Mouse (Mus musculus): ENCODE measurements at regions not wholly inside any gene's neighbourhood (a gene's known extent, or its start where the extent isn't known, plus 50 kb on each side); places are given as distances from the start of the nearest gene placed in this dataset.

- Histone ChIP-seq H3K4me1 (ENCODE audit: control insufficient read depth, insufficient read depth, low read length) (0 out of 2 replicates have a peak, but pooled peaks cover 5% of the 10 kb centered on the region), H3K9ac (ENCODE audit: low read depth, low read length) (no peak overlapping the region), H3K9me3 (ENCODE audit: control insufficient read depth, low read length) (no peaks in the 10 kb centered on the region), H3K27me3 (ENCODE audit: control insufficient read depth, insufficient read depth, low read length) (no peaks in the 10 kb centered on the region; the same call in 1 of the 2 replicates), H3K27ac (ENCODE audit: low read depth, low read length) (no peak overlapping the region), H3K4me3 (ENCODE audit: low read length) (no peak overlapping the region), H3K4me2 (replicated peaks; ENCODE audit: low read depth, low read length) (no peak overlapping the region), H3K36me3 (ENCODE audit: control insufficient read depth, insufficient read depth, low read length) (no peaks in the 10 kb centered on the region)
- WGBS, result 31% methylated on average over 6 of the region's 6 CpGs
- peak; percentile 83 for ATAC-seq (ENCODE audit: low FRiP score, low TSS enrichment)
Measured at GRCm38 (mm10) chr14:46225851-46226608, 153.2 kb upstream of the Gm15217 start.

- ATAC-seq (ENCODE audit: low FRiP score, low TSS enrichment), result no peak
- no peak overlapping the region for H3K9ac ChIP-seq (ENCODE audit: low read depth, low read length)
- 25% methylated on average over 3 of the region's 3 CpGs for WGBS
- no peak overlapping the region for H3K27ac ChIP-seq (ENCODE audit: low read depth, low read length)
- H3K4me3 ChIP-seq (ENCODE audit: low read length), result no peak overlapping the region
- H3K4me2 ChIP-seq (replicated peaks; ENCODE audit: low read depth, low read length), result no peak overlapping the region
- no peaks in the 10 kb centered on the region for H3K36me3 ChIP-seq (ENCODE audit: control insufficient read depth, insufficient read depth, low read length)
- H3K4me1 ChIP-seq (ENCODE audit: control insufficient read depth, insufficient read depth, low read length), result no peaks in the 10 kb centered on the region
- H3K9me3 ChIP-seq (ENCODE audit: control insufficient read depth, low read length), result no peaks in the 10 kb centered on the region
- H3K27me3 ChIP-seq (ENCODE audit: control insufficient read depth, insufficient read depth, low read length), result no peaks in the 10 kb centered on the region
Measured at GRCm38 (mm10) chr14:46234040-46234439, 145.2 kb upstream of the Gm15217 start.

GRCm38 (mm10) chr14:46234835-46235234 is 144.4 kb upstream of the Gm15217 start:
- Histone ChIP-seq H3K4me3 (ENCODE audit: low read length) (no peak overlapping the region), H3K36me3 (ENCODE audit: control insufficient read depth, insufficient read depth, low read length) (no peaks in the 10 kb centered on the region), H3K27me3 (ENCODE audit: control insufficient read depth, insufficient read depth, low read length) (no peaks in the 10 kb centered on the region), H3K27ac (ENCODE audit: low read depth, low read length) (no peak overlapping the region), H3K4me1 (ENCODE audit: control insufficient read depth, insufficient read depth, low read length) (no peaks in the 10 kb centered on the region), H3K9me3 (ENCODE audit: control insufficient read depth, low read length) (no peaks in the 10 kb centered on the region), H3K9ac (ENCODE audit: low read depth, low read length) (no peak overlapping the region), H3K4me2 (replicated peaks; ENCODE audit: low read depth, low read length) (no peak overlapping the region)
- WGBS, result 91% methylated on average over 8 of the region's 8 CpGs
- ATAC-seq (ENCODE audit: low FRiP score, low TSS enrichment), result no peak

GRCm38 (mm10) chr14:46240046-46240800 is 139.0 kb upstream of the Gm15217 start:
- 77% methylated on average over 15 of the region's 15 CpGs for whole genome bisulfite sequencing
- no peaks in the 10 kb centered on the region for H3K36me3 ChIP-seq (ENCODE audit: control insufficient read depth, insufficient read depth, low read length)
- no peak overlapping the region for H3K27ac ChIP-seq (ENCODE audit: low read depth, low read length)
- no peaks in the 10 kb centered on the region for H3K27me3 ChIP-seq (ENCODE audit: control insufficient read depth, insufficient read depth, low read length)
- no peaks in the 10 kb centered on the region for H3K4me1 ChIP-seq (ENCODE audit: control insufficient read depth, insufficient read depth, low read length)
- no peak overlapping the region for H3K4me2 ChIP-seq (replicated peaks; ENCODE audit: low read depth, low read length)
- H3K4me3 ChIP-seq (ENCODE audit: low read length), result no peak overlapping the region
- peak; percentile 52; the same call in 1 of the 2 replicates for ATAC-seq (ENCODE audit: low FRiP score, low TSS enrichment)
- no peaks in the 10 kb centered on the region for H3K9me3 ChIP-seq (ENCODE audit: control insufficient read depth, low read length)
- H3K9ac ChIP-seq (ENCODE audit: low read depth, low read length), result no peak overlapping the region

GRCm38 (mm10) chr14:46240896-46241295 is 138.3 kb upstream of the Gm15217 start:
- H3K9me3 ChIP-seq (ENCODE audit: control insufficient read depth, low read length), result no peaks in the 10 kb centered on the region
- H3K9ac ChIP-seq (ENCODE audit: low read depth, low read length), result no peak overlapping the region
- no peak overlapping the region for H3K4me2 ChIP-seq (replicated peaks; ENCODE audit: low read depth, low read length)
- ATAC-seq (ENCODE audit: low FRiP score, low TSS enrichment), result no peak
- no peak overlapping the region for H3K27ac ChIP-seq (ENCODE audit: low read depth, low read length)
- H3K36me3 ChIP-seq (ENCODE audit: control insufficient read depth, insufficient read depth, low read length), result no peaks in the 10 kb centered on the region
- no peaks in the 10 kb centered on the region for H3K27me3 ChIP-seq (ENCODE audit: control insufficient read depth, insufficient read depth, low read length)
- no peak overlapping the region for H3K4me3 ChIP-seq (ENCODE audit: low read length)
- no peaks in the 10 kb centered on the region for H3K4me1 ChIP-seq (ENCODE audit: control insufficient read depth, insufficient read depth, low read length)
- WGBS, result 63% methylated on average over 2 of the region's 2 CpGs

- no peak overlapping the region for H3K4me3 ChIP-seq (ENCODE audit: low read length)
- no peaks in the 10 kb centered on the region for H3K27me3 ChIP-seq (ENCODE audit: control insufficient read depth, insufficient read depth, low read length)
- ATAC-seq (ENCODE audit: low FRiP score, low TSS enrichment), result no peak
- no peak overlapping the region for H3K27ac ChIP-seq (ENCODE audit: low read depth, low read length)
- WGBS, result 72% methylated on average over 16 of the region's 16 CpGs
- no peaks in the 10 kb centered on the region for H3K36me3 ChIP-seq (ENCODE audit: control insufficient read depth, insufficient read depth, low read length)
- H3K9me3 ChIP-seq (ENCODE audit: control insufficient read depth, low read length), result no peaks in the 10 kb centered on the region
- H3K9ac ChIP-seq (ENCODE audit: low read depth, low read length), result no peak overlapping the region
- no peak overlapping the region for H3K4me2 ChIP-seq (replicated peaks; ENCODE audit: low read depth, low read length)
- H3K4me1 ChIP-seq (ENCODE audit: control insufficient read depth, insufficient read depth, low read length), result no peaks in the 10 kb centered on the region
Measured at GRCm38 (mm10) chr14:46247491-46248484, 131.4 kb upstream of the Gm15217 start.

GRCm38 (mm10) chr14:46249141-46249540 is 130.1 kb upstream of the Gm15217 start:
- Histone ChIP-seq H3K4me3 (ENCODE audit: low read length) (no peak overlapping the region), H3K4me1 (ENCODE audit: control insufficient read depth, insufficient read depth, low read length) (no peaks in the 10 kb centered on the region), H3K27me3 (ENCODE audit: control insufficient read depth, insufficient read depth, low read length) (no peaks in the 10 kb centered on the region), H3K4me2 (replicated peaks; ENCODE audit: low read depth, low read length) (no peak overlapping the region), H3K27ac (ENCODE audit: low read depth, low read length) (no peak overlapping the region), H3K36me3 (ENCODE audit: control insufficient read depth, insufficient read depth, low read length) (no peaks in the 10 kb centered on the region), H3K9ac (ENCODE audit: low read depth, low read length) (no peak overlapping the region), H3K9me3 (ENCODE audit: control insufficient read depth, low read length) (no peaks in the 10 kb centered on the region)
- no peak for ATAC-seq (ENCODE audit: low FRiP score, low TSS enrichment)
- 47% methylated on average over 3 of the region's 3 CpGs for WGBS

- Histone ChIP-seq H3K9ac (ENCODE audit: low read depth, low read length) (no peak overlapping the region), H3K27ac (ENCODE audit: low read depth, low read length) (no peak overlapping the region)
- ATAC-seq (ENCODE audit: low FRiP score, low TSS enrichment), result no peak
Measured at GRCm38 (mm10) chr14:46255261-46255660, 124.0 kb upstream of the Gm15217 start.

More at GRCm38 (mm10) chr14:46255261-46255660, 124.0 kb upstream of the Gm15217 start:
- H3K4me3 ChIP-seq (ENCODE audit: low read length), result no peak overlapping the region
- 78% methylated on average over 3 of the region's 3 CpGs for WGBS
- no peaks in the 10 kb centered on the region for H3K27me3 ChIP-seq (ENCODE audit: control insufficient read depth, insufficient read depth, low read length)
- H3K36me3 ChIP-seq (ENCODE audit: control insufficient read depth, insufficient read depth, low read length), result no peaks in the 10 kb centered on the region
- H3K4me2 ChIP-seq (replicated peaks; ENCODE audit: low read depth, low read length), result no peak overlapping the region
- no peaks in the 10 kb centered on the region for H3K9me3 ChIP-seq (ENCODE audit: control insufficient read depth, low read length)
- H3K4me1 ChIP-seq (ENCODE audit: control insufficient read depth, insufficient read depth, low read length), result no peaks in the 10 kb centered on the region

All from kidney, embryonic 14.5 days (tissue).